Mouse (Mus musculus) cerebellum, adult 2 months (tissue): ENCODE measurements at regions not wholly inside any gene's neighbourhood (a gene's known extent, or its start where the extent isn't known, plus 50 kb on each side); places are given as distances from the start of the nearest gene placed in this dataset.

ENCODE experiments used
- CTCF ChIP-seq: fragments of 200-500 bp; IDR thresholded peaks from 2 replicates; pipeline ENCODE4 v1.5.1; 2011; ENCODE audit warnings: low read depth, mild to moderate bottlenecking, control low read depth, low read length, moderate library complexity, borderline replicate concordance; ENCODE audit not compliant: insufficient read depth
- POLR2A ChIP-seq: fragments of 200-500 bp; IDR thresholded peaks from 2 replicates; pipeline ENCODE4 v1.6.1; 2011; ENCODE audit warnings: low read length, control low read depth, borderline replicate concordance; ENCODE audit not compliant: insufficient read depth

- no peak for TF ChIP-seq POLR2A
- TF ChIP-seq CTCF: no peak
Measured at GRCm38 (mm10) chr14:64580086-64580485, 476.0 kb downstream of the Prss52 start.
